Mouse (Mus musculus) C3H10T1/2 (cell line): ENCODE results near the gene Yrdc. TPM values are rescaled to one million over a fixed set of nuclear protein-coding genes. Genes with fewer than 3 reads are reported as not detected.

Experiments used
- polyA plus RNA-seq, 2 experiments: library from polyadenylated mRNA; unstranded; fragments of >200 nt; fragmentation: generic; extraction: Trizol; gene quantifications; one replicate each; pipeline ENCODE4 v1.2.1; 2012; ENCODE audit warnings: missing spikeins in 2 of 2

The Yrdc gene
- polyA plus RNA-seq, result 10 to 100 TPM; 16.5 to 25.7 TPM

DNA sequence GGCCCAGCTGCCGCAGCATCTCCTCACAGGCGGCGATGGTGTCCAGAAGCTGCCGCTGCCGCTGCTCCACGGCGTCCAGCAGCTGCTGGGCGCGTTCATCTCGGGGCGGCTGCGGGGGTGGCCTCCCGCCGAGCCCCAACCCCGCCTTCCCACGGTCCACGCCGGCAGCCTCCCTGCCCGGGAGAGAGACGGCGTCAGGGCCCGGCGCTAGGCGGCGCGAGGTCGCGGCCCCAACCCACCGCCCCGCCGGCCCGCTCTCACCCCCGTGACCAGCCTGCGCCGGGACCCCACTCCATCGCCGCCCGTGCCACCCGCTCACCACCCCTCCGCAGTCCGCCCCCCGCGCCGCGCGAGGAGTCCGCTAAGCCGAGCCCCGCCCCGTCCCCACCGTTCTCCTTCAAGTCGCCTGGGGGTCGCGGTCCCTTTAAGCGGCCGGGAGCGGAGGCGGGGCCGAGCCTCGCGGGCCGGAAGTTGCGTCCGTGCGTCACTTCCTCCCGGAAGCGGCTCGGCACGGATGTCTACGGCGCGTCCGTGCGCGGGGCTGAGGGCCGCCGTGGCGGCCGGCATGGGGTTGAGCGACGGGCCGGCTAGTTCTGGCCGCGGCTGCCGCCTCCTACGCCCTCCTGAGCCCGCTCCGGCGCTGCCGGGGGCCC, at the start of gene Yrdc:
TSS of gene Yrdc (plus strand) at position 419 of the 653 bp plus-strand sequence.

DNA sequence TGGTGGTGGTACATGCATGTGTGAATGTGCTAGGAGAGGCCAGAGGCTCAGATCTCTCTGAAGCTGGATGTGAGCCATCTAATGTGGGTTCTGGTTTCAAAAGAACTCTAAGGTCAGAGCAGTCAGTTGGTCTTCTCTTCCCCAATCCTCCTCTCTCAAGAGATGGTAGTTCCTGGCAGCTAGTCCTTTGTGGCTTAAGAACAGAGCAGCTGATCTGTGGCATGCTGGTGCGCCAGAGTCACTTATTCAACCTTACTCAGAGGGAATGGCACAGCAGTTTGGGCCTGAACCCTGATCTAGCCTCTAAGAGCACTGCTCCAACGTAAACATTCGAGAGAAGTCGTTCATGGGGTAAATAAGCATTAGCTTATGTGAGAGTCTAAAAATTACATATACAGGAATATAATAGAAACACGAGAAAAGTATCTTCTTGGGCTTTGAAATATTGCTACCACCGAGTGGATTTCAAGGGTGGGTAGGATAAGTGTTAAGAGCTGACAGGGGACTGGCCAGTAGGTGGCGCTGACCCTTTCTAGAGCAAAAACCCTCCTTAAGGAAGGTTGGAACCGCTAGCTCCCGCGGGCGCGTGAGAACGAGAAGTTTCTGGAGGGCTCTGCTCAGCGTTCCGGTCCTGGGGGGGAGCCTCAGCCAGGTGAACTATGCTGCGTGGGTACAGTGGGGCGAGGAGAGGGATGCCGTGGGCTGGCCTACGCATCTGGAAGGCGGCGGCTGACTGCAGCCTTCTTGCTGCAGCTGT, 48.7 kb upstream of the Yrdc start, which contains the start of gene Mtf1:
TSS of gene Mtf1 (plus strand) at position 553 of the 757 bp plus-strand sequence.

GRCm38 (mm10) chr4:124850933-124851658, 617 bp downstream of the Yrdc start, which contains the start of gene 1110065P20Rik:
TSS of gene 1110065P20Rik (minus strand) at chr4:124851196.

DNA sequence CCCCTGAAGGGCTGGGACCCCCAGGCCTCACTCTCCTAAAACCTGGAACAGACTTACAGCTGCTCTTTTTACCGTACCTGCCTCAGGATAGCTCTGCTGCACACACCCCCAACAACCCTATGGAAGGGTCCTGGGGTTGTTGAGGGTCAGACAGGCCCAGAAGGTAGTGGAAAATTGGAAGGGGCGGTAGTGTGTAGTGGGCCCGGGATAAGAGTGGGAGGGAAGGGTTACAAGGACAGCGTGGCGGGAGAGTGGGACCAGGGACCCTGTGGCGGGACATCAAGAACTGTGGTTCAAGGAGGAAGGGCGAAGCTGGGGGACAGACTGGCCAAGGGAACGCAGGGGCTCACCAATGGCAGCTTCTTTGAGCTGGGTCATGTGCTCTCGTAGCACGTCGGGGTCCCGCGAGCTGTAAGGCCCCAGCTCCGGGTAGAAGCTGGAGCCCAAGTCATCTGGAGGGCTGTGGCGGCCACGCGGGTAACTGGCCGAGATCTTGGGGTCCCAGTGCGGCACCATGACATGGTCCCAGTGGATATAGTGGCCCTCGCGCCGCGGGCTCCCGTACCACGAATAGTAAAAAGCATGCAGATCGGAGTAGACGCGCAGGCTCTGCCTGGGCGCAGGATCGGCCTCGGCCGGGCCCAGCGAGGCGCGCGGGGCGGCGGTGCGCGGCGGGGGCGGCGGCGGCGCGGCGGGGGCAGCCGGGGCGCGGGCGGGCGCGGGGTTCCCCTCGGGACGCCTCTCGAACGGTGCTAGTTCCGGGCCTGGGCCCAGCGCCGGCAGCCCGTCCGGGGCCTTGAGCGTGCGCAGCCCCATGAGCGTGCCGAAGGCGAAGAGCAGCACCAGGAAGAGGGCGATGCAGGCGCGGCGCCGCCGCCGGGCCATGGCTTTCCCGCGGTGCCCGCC, 11.1 kb downstream of the Yrdc start, which contains the start of gene Maneal:
TSS of gene Maneal (minus strand) at position 889 of the 906 bp plus-strand sequence.

DNA sequence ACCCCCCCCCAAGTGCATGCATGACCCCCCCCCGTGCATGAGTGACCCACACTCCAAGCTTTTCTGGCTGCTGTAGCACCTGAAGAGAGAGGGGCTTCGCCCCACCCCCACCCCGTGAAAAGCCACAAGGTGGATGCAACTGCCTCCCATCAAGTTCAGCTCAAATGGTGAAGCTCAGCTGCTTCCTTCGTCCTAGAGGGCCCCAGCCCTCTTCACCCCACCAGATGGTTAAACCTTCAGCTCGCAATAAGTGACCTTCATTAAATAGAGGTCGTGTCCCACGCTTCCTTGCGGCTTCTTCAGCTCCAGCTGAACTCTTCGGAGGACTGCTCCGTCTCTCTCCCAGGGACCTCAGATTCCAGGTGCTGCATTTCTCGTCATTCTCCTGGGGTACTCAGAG, 30.1 kb downstream of the Yrdc start, which contains the start of gene Epha10:
TSS of gene Epha10 (plus strand) at position 301 of the 400 bp plus-strand sequence.

Other genes with a start within 250 kb of the Yrdc start
- not detected for gene 3100002H09Rik, start 239.9 kb upstream of the Yrdc start, polyA plus RNA-seq
- gene Pou3f1, start 193.9 kb upstream of the Yrdc start, polyA plus RNA-seq, result under 1 TPM; 0.01 to 0.08 TPM
- 10 to 100 TPM; 11.2 to 23.2 TPM for gene Utp11, start 157.1 kb upstream of the Yrdc start, polyA plus RNA-seq
- 100 to 1,000 TPM in 1 of 2 experiments, 10 to 100 TPM in 1; 77.3 to 100 TPM for gene Fhl3, start 150.0 kb upstream of the Yrdc start, polyA plus RNA-seq
- gene Sf3a3, start 135.9 kb upstream of the Yrdc start, polyA plus RNA-seq, result 10 to 100 TPM; 16.8 to 46.6 TPM
- gene Inpp5b, start 108.8 kb upstream of the Yrdc start, polyA plus RNA-seq, result 10 to 100 TPM in 1 of 2 experiments, 1 to 10 TPM in 1; 2.3 to 15.3 TPM
- gene Mtf1, start 48.6 kb upstream of the Yrdc start, polyA plus RNA-seq, result 1 to 10 TPM; 4.3 to 6.6 TPM
- gene 1110065P20Rik, start 517 bp downstream of the Yrdc start, polyA plus RNA-seq, result 100 to 1,000 TPM in 1 of 2 experiments, 10 to 100 TPM in 1; 69.5 to 108 TPM
- not detected for gene Maneal, start 11.5 kb downstream of the Yrdc start, polyA plus RNA-seq
- not detected for gene Epha10, start 30.2 kb downstream of the Yrdc start, polyA plus RNA-seq
- 1 to 10 TPM in 1 of 2 experiments, under 1 TPM in 1; 0.81 to 6.4 TPM for gene 9930104L06Rik, start 86.4 kb downstream of the Yrdc start, polyA plus RNA-seq
- gene Cdca8, start 88.6 kb downstream of the Yrdc start, polyA plus RNA-seq, result 10 to 100 TPM; 48.3 to 77.0 TPM
- under 1 TPM in 1 of 2 experiments, not detected in 1; 0.05 TPM for gene Rspo1, start 135.8 kb downstream of the Yrdc start, polyA plus RNA-seq
- 10 to 100 TPM in 1 of 2 experiments, 1 to 10 TPM in 1; 3.8 to 21.1 TPM for gene Gnl2, start 165.9 kb downstream of the Yrdc start, polyA plus RNA-seq
- gene Dnali1, start 215.0 kb downstream of the Yrdc start, polyA plus RNA-seq, result under 1 TPM in 1 of 2 experiments, not detected in 1; 0.09 TPM
- gene Snip1, start 216.0 kb downstream of the Yrdc start, polyA plus RNA-seq, result 10 to 100 TPM in 1 of 2 experiments, 1 to 10 TPM in 1; 5.5 to 12.8 TPM
- gene Meaf6, start 234.5 kb downstream of the Yrdc start, polyA plus RNA-seq, result 10 to 100 TPM; 26.0 to 29.2 TPM